Mouse (Mus musculus): Measurements from ENCODE around the gene Eif4g1. TPM values are rescaled to one million over a fixed set of nuclear protein-coding genes. Genes with fewer than 3 reads are reported as not detected.
A peak's percentile ranks its signal among the peaks of the same experiment; 100 is the strongest.

Eif4g1 gene
- polyA plus RNA-seq, 1 experiment from 2014 or later = 213 TPM

- no peaks in the 10 kb centered on the region; the same call in 1 of the 2 replicates for H3K36me3 ChIP-seq (ENCODE audit: control insufficient read depth, insufficient read depth, low read length)
- H3K9me3 ChIP-seq (ENCODE audit: control insufficient read depth, low read length) = no peaks in the 10 kb centered on the region
- H3K4me3 ChIP-seq (ENCODE audit: low read length) = no peak overlapping the region
- H3K27me3 ChIP-seq (ENCODE audit: control insufficient read depth, insufficient read depth, low read length) = no peaks in the 10 kb centered on the region; the same call in 1 of the 2 replicates
- peaks cover 20% of the 10 kb centered on the region; the same call in 1 of the 2 replicates for H3K4me1 ChIP-seq (ENCODE audit: control insufficient read depth, insufficient read depth, low read length)
- WGBS = 44% methylated on average over 5 of the region's 5 CpGs
- no peak for ATAC-seq (ENCODE audit: low FRiP score, low TSS enrichment)
- H3K9ac ChIP-seq (ENCODE audit: low read depth, low read length) = no peak overlapping the region
- H3K27ac ChIP-seq (ENCODE audit: low read depth, low read length) = no peak overlapping the region
- H3K4me2 ChIP-seq (replicated peaks; ENCODE audit: low read depth, low read length) = no peak overlapping the region
Measured at GRCm38 (mm10) chr16:20700036-20700435, 31.9 kb downstream of the Eif4g1 start.

- H3K4me1 ChIP-seq (ENCODE audit: control insufficient read depth, insufficient read depth, low read length) = peaks cover 17% of the 10 kb centered on the region; the same call in 1 of the 2 replicates
- H3K27ac ChIP-seq (ENCODE audit: low read depth, low read length) = peak overlapping the region; percentile 85
- no peaks in the 10 kb centered on the region for H3K9me3 ChIP-seq (ENCODE audit: control insufficient read depth, low read length)
- peak overlapping the region; percentile 50 for H3K9ac ChIP-seq (ENCODE audit: low read depth, low read length)
- H3K27me3 ChIP-seq (ENCODE audit: control insufficient read depth, insufficient read depth, low read length) = no peaks in the 10 kb centered on the region; the same call in 1 of the 2 replicates
- H3K36me3 ChIP-seq (ENCODE audit: control insufficient read depth, insufficient read depth, low read length) = peaks cover 8% of the 10 kb centered on the region; the same call in 1 of the 2 replicates
- 24% methylated on average over 7 of the region's 7 CpGs for WGBS
- ATAC-seq (ENCODE audit: low FRiP score, low TSS enrichment) = peak; percentile 76
- H3K4me3 ChIP-seq (ENCODE audit: low read length) = no peak overlapping the region
- H3K4me2 ChIP-seq (replicated peaks; ENCODE audit: low read depth, low read length) = no peak overlapping the region
Measured at GRCm38 (mm10) chr16:20701316-20701715, 33.2 kb downstream of the Eif4g1 start.

- peak overlapping the region; percentile 85 for H3K27ac ChIP-seq (ENCODE audit: low read depth, low read length)
- H3K4me3 ChIP-seq (ENCODE audit: low read length) = no peak overlapping the region
- H3K9me3 ChIP-seq (ENCODE audit: control insufficient read depth, low read length) = no peaks in the 10 kb centered on the region
- H3K4me1 ChIP-seq (ENCODE audit: control insufficient read depth, insufficient read depth, low read length) = peaks cover 17% of the 10 kb centered on the region; the same call in 1 of the 2 replicates
- H3K27me3 ChIP-seq (ENCODE audit: control insufficient read depth, insufficient read depth, low read length) = no peaks in the 10 kb centered on the region
- H3K9ac ChIP-seq (ENCODE audit: low read depth, low read length) = peak overlapping the region; percentile 50
- peaks cover 10% of the 10 kb centered on the region; the same call in 1 of the 2 replicates for H3K36me3 ChIP-seq (ENCODE audit: control insufficient read depth, insufficient read depth, low read length)
- peak overlapping the region; percentile 5; the same call in 1 of the 2 replicates for H3K4me2 ChIP-seq (replicated peaks; ENCODE audit: low read depth, low read length)
- 9% methylated on average over 12 of the region's 12 CpGs for WGBS
- ATAC-seq (ENCODE audit: low FRiP score, low TSS enrichment) = peak; percentile 57
Measured at GRCm38 (mm10) chr16:20701729-20702521, 33.8 kb downstream of the Eif4g1 start.

- Histone ChIP-seq H3K4me1 (ENCODE audit: control insufficient read depth, insufficient read depth, low read length) (peaks cover 17% of the 10 kb centered on the region; the same call in 1 of the 2 replicates), H3K36me3 (ENCODE audit: control insufficient read depth, insufficient read depth, low read length) (peaks cover 10% of the 10 kb centered on the region; the same call in 1 of the 2 replicates), H3K9me3 (ENCODE audit: control insufficient read depth, low read length) (no peaks in the 10 kb centered on the region), H3K27me3 (ENCODE audit: control insufficient read depth, insufficient read depth, low read length) (no peaks in the 10 kb centered on the region), H3K4me2 (replicated peaks; ENCODE audit: low read depth, low read length) (no peak overlapping the region), H3K27ac (ENCODE audit: low read depth, low read length) (peak overlapping the region; percentile 85), H3K9ac (ENCODE audit: low read depth, low read length) (peak overlapping the region; percentile 50; the same call in 1 of the 2 replicates), H3K4me3 (ENCODE audit: low read length) (no peak overlapping the region)
- peak; percentile 55 for ATAC-seq (ENCODE audit: low FRiP score, low TSS enrichment)
- WGBS = 9% methylated on average over 8 of the region's 8 CpGs
Measured at GRCm38 (mm10) chr16:20702522-20702893, 34.4 kb downstream of the Eif4g1 start.

GRCm38 (mm10) chr16:20703071-20703470 lies 35.0 kb downstream of the Eif4g1 start:
- WGBS = 93% methylated on average over 10 of the region's 10 CpGs
- ATAC-seq (ENCODE audit: low FRiP score, low TSS enrichment) = no peak

GRCm38 (mm10) chr16:20703699-20704400 lies 35.7 kb downstream of the Eif4g1 start:
- Histone ChIP-seq H3K4me2 (replicated peaks; ENCODE audit: low read depth, low read length) (no peak overlapping the region), H3K9ac (ENCODE audit: low read depth, low read length) (no peak overlapping the region), H3K27me3 (ENCODE audit: control insufficient read depth, insufficient read depth, low read length) (no peaks in the 10 kb centered on the region), H3K27ac (ENCODE audit: low read depth, low read length) (no peak overlapping the region), H3K4me1 (ENCODE audit: control insufficient read depth, insufficient read depth, low read length) (peaks cover 17% of the 10 kb centered on the region; the same call in 1 of the 2 replicates), H3K9me3 (ENCODE audit: control insufficient read depth, low read length) (no peaks in the 10 kb centered on the region), H3K4me3 (ENCODE audit: low read length) (no peak overlapping the region), H3K36me3 (ENCODE audit: control insufficient read depth, insufficient read depth, low read length) (peaks cover 20% of the 10 kb centered on the region)
- WGBS = 87% methylated on average over 6 of the region's 6 CpGs
- ATAC-seq (ENCODE audit: low FRiP score, low TSS enrichment) = no peak

More at GRCm38 (mm10) chr16:20703071-20703470, 35.0 kb downstream of the Eif4g1 start:
- H3K9ac ChIP-seq (ENCODE audit: low read depth, low read length) = no peak overlapping the region
- H3K27ac ChIP-seq (ENCODE audit: low read depth, low read length) = no peak overlapping the region
- H3K9me3 ChIP-seq (ENCODE audit: control insufficient read depth, low read length) = no peaks in the 10 kb centered on the region
- no peak overlapping the region for H3K4me2 ChIP-seq (replicated peaks; ENCODE audit: low read depth, low read length)
- H3K36me3 ChIP-seq (ENCODE audit: control insufficient read depth, insufficient read depth, low read length) = peaks cover 15% of the 10 kb centered on the region
- peaks cover 17% of the 10 kb centered on the region; the same call in 1 of the 2 replicates for H3K4me1 ChIP-seq (ENCODE audit: control insufficient read depth, insufficient read depth, low read length)
- no peaks in the 10 kb centered on the region for H3K27me3 ChIP-seq (ENCODE audit: control insufficient read depth, insufficient read depth, low read length)
- H3K4me3 ChIP-seq (ENCODE audit: low read length) = no peak overlapping the region

GRCm38 (mm10) chr16:20705786-20706185 lies 37.7 kb downstream of the Eif4g1 start:
- Histone ChIP-seq H3K4me1 (ENCODE audit: control insufficient read depth, insufficient read depth, low read length) (peaks cover 17% of the 10 kb centered on the region; the same call in 1 of the 2 replicates), H3K4me2 (replicated peaks; ENCODE audit: low read depth, low read length) (no peak overlapping the region), H3K27ac (ENCODE audit: low read depth, low read length) (no peak overlapping the region), H3K4me3 (ENCODE audit: low read length) (no peak overlapping the region), H3K9ac (ENCODE audit: low read depth, low read length) (no peak overlapping the region), H3K36me3 (ENCODE audit: control insufficient read depth, insufficient read depth, low read length) (peaks cover 24% of the 10 kb centered on the region), H3K27me3 (ENCODE audit: control insufficient read depth, insufficient read depth, low read length) (no peaks in the 10 kb centered on the region), H3K9me3 (ENCODE audit: control insufficient read depth, low read length) (no peaks in the 10 kb centered on the region)
- no peak for ATAC-seq (ENCODE audit: low FRiP score, low TSS enrichment)
- WGBS = 82% methylated on average over 3 of the region's 3 CpGs

- H3K36me3 ChIP-seq (ENCODE audit: control insufficient read depth, insufficient read depth, low read length) = peaks cover 30% of the 10 kb centered on the region
- WGBS = 95% methylated on average over 2 of the region's 2 CpGs
- no peak for ATAC-seq (ENCODE audit: low FRiP score, low TSS enrichment)
- no peak overlapping the region for H3K4me3 ChIP-seq (ENCODE audit: low read length)
- H3K4me2 ChIP-seq (replicated peaks; ENCODE audit: low read depth, low read length) = no peak overlapping the region
- no peak overlapping the region for H3K9ac ChIP-seq (ENCODE audit: low read depth, low read length)
- 0 out of 2 replicates have a peak overlapping the region, but pooled peaks have one; percentile 1 for H3K27ac ChIP-seq (ENCODE audit: low read depth, low read length)
- H3K27me3 ChIP-seq (ENCODE audit: control insufficient read depth, insufficient read depth, low read length) = no peaks in the 10 kb centered on the region
- peaks cover 13% of the 10 kb centered on the region; the same call in 1 of the 2 replicates for H3K4me1 ChIP-seq (ENCODE audit: control insufficient read depth, insufficient read depth, low read length)
- no peaks in the 10 kb centered on the region for H3K9me3 ChIP-seq (ENCODE audit: control insufficient read depth, low read length)
Measured at GRCm38 (mm10) chr16:20706407-20707055, 38.4 kb downstream of the Eif4g1 start.
